Comparison of ENCODE assay signal across 21 mouse cellular contexts in genomic region chr9:99239256-99239655, GRCm38 (mm10). TPM values are rescaled to one million over a fixed set of nuclear protein-coding genes. Genes with fewer than 3 reads are reported as not detected.
"Had no signal": no experiment of that assay in that cellular context is flagged by ENCODE, and none has a peak within 500 bp of the region (broad histone marks: within the 10 kb centered on the region; RNA-seq: fewer than 3 reads in every experiment).

No protein-coding gene starts in this region.

- H3K27me3 ChIP-seq: limb, embryonic 15.5 days; liver, embryonic 12.5 days had no signal

- H3K27ac ChIP-seq: limb, embryonic 15.5 days; liver, embryonic 12.5 days; midbrain, embryonic 12.5 days had no signal

- H3K4me2 ChIP-seq: limb, embryonic 15.5 days; liver, embryonic 12.5 days; lung, embryonic 14.5 days; midbrain, embryonic 12.5 days had no signal

- H3K9ac ChIP-seq: limb, embryonic 15.5 days; liver, embryonic 12.5 days; lung, embryonic 14.5 days; midbrain, embryonic 12.5 days had no signal

- H3K4me3 ChIP-seq: limb, embryonic 15.5 days; liver, embryonic 12.5 days; midbrain, embryonic 12.5 days had no signal

- DNase-seq: kidney, postnatal 25 days; lung, embryonic 14.5 days; lung, postnatal 10 days; lung, postnatal 4 days; right cerebral cortex, adult 18-20 months; right cerebral cortex, postnatal 25 days; thymus, postnatal 14 days had no signal

- H3K36me3 ChIP-seq: limb, embryonic 15.5 days; liver, embryonic 12.5 days; midbrain, embryonic 12.5 days had no signal

- ATAC-seq: liver, embryonic 12.5 days; midbrain, embryonic 16.5 days had no signal

- H3K9me3 ChIP-seq: limb, embryonic 15.5 days; liver, embryonic 12.5 days; midbrain, embryonic 12.5 days had no signal

RNA-seq across cellular contexts. Expression of gene Faiml, which starts 2.2 kb away (rescaled TPM):
- total RNA-seq: layer of hippocampus, postnatal 25 days; left cerebral cortex, adult 8-10 months; left cerebral cortex, postnatal 25 days; megakaryocyte, adult 5-6 weeks had no signal
- polyA plus RNA-seq: kidney, embryonic 16.5 days; limb, embryonic 11.5 days; limb, embryonic 15.5 days; liver, embryonic 12.5 days; liver, embryonic 16.5 days; lung, embryonic 14.5 days; midbrain, embryonic 12.5 days; midbrain, embryonic 16.5 days; neural tube, embryonic 14.5 days; small intestine, adult 2 months; stomach, embryonic 16.5 days had no signal
